Mouse (Mus musculus): ENCODE data around the gene Bicdl1.
A peak's percentile ranks its signal among the peaks of the same experiment; 100 is the strongest.

The Bicdl1 gene

GRCm38 (mm10) chr5:115667894-115668293, 63.5 kb downstream of the Bicdl1 start:
- DNase-seq (ENCODE audit: low spot score in 2 of 2): no peak

- no peak for DNase-seq (ENCODE audit: low spot score in 2 of 2)
Observed at GRCm38 (mm10) chr5:115667210-115667609, 64.2 kb downstream of the Bicdl1 start.

- no peak for DNase-seq (ENCODE audit: low spot score in 2 of 2)
Observed at GRCm38 (mm10) chr5:115666366-115667065, 64.9 kb downstream of the Bicdl1 start.

GRCm38 (mm10) chr5:115662658-115663057, 68.8 kb downstream of the Bicdl1 start:
- no peak for DNase-seq (ENCODE audit: low spot score in 2 of 2)

GRCm38 (mm10) chr5:115658352-115658751, 73.1 kb downstream of the Bicdl1 start:
- no peak for DNase-seq (ENCODE audit: low spot score in 2 of 2)

GRCm38 (mm10) chr5:115657234-115657633, 74.2 kb downstream of the Bicdl1 start:
- no peak for DNase-seq (ENCODE audit: low spot score in 2 of 2)

GRCm38 (mm10) chr5:115656677-115657076, 74.7 kb downstream of the Bicdl1 start:
- DNase-seq (ENCODE audit: low spot score in 2 of 2): no peak

- no peak for DNase-seq (ENCODE audit: low spot score in 2 of 2)
Observed at GRCm38 (mm10) chr5:115653776-115654175, 77.6 kb downstream of the Bicdl1 start.

GRCm38 (mm10) chr5:115652681-115653575, 78.5 kb downstream of the Bicdl1 start:
- peak; percentile 100 for DNase-seq (ENCODE audit: low spot score in 2 of 2)

GRCm38 (mm10) chr5:115651821-115652220, 79.6 kb downstream of the Bicdl1 start:
- no peak for DNase-seq (ENCODE audit: low spot score in 2 of 2)

- DNase-seq (ENCODE audit: low spot score in 2 of 2): no peak
Observed at GRCm38 (mm10) chr5:115650885-115651284, 80.5 kb downstream of the Bicdl1 start.

- DNase-seq (ENCODE audit: low spot score in 2 of 2): no peak
Observed at GRCm38 (mm10) chr5:115649699-115650098, 81.7 kb downstream of the Bicdl1 start.

GRCm38 (mm10) chr5:115648876-115649275, 82.5 kb downstream of the Bicdl1 start:
- DNase-seq (ENCODE audit: low spot score in 2 of 2): no peak

GRCm38 (mm10) chr5:115644192-115644591, 87.2 kb downstream of the Bicdl1 start:
- DNase-seq (ENCODE audit: low spot score in 2 of 2): no peak

- no peak for DNase-seq (ENCODE audit: low spot score in 2 of 2)
Observed at GRCm38 (mm10) chr5:115635536-115635935, 95.9 kb downstream of the Bicdl1 start.

- DNase-seq (ENCODE audit: low spot score in 2 of 2): no peak
Observed at GRCm38 (mm10) chr5:115634046-115634445, 97.4 kb downstream of the Bicdl1 start.

GRCm38 (mm10) chr5:115633060-115633459, 98.4 kb downstream of the Bicdl1 start:
- DNase-seq (ENCODE audit: low spot score in 2 of 2): no peak

- DNase-seq (ENCODE audit: low spot score in 2 of 2): no peak
Observed at GRCm38 (mm10) chr5:115632358-115632714, 99.1 kb downstream of the Bicdl1 start.

GRCm38 (mm10) chr5:115631505-115632357, 99.7 kb downstream of the Bicdl1 start, which contains the start of gene Rab35:
Gene Rab35, plus strand, starts transcription at chr5:115631908.
- peak; percentile 67 to 78 for DNase-seq (ENCODE audit: low spot score in 2 of 2)

- DNase-seq (ENCODE audit: low spot score in 2 of 2): no peak
Observed at GRCm38 (mm10) chr5:115630291-115630690, 101.1 kb downstream of the Bicdl1 start.

GRCm38 (mm10) chr5:115629672-115630071, 101.7 kb downstream of the Bicdl1 start:
- no peak for DNase-seq (ENCODE audit: low spot score in 2 of 2)

- DNase-seq (ENCODE audit: low spot score in 2 of 2): no peak
Observed at GRCm38 (mm10) chr5:115628083-115628482, 103.3 kb downstream of the Bicdl1 start.
